Mouse (Mus musculus) liver, adult (tissue): ENCODE results near the gene Gm29797.

ENCODE experiments used
- GATA4 ChIP-seq: IDR thresholded peaks from 2 replicates; pipeline ENCODE4 v1.6.1; 2014; ENCODE audit warnings: mild to moderate bottlenecking, low read length; ENCODE audit not compliant: insufficient replicate concordance

Gene Gm29797

GRCm38 (mm10) chr2:181683381-181683780, 26.5 kb downstream of the Gm29797 start:
- no peak for TF ChIP-seq GATA4

DNA sequence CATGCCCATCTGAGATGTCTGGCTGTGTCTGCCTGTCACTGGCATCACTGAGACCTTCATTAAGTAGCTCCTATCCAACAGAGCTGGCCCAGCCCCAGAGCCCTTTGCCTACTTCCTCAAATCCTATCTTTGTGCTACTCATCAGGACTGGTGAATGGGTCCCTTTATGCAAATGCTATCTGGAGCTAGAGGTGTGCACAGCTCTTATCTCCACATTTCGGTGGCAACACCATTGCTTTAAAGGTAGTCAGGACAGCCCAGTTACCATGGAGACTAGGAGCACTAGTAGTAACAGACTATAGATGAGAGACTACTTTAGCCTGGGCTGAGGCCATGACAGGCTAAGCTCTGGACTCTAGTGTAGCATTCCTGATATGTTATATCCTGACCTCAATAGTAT, 27.9 kb downstream of the Gm29797 start:
- TF ChIP-seq GATA4: no peak

GRCm38 (mm10) chr2:181685686-181686085, 28.9 kb downstream of the Gm29797 start:
- no peak for TF ChIP-seq GATA4

GRCm38 (mm10) chr2:181687586-181687985, 30.8 kb downstream of the Gm29797 start:
- TF ChIP-seq GATA4: no peak

GRCm38 (mm10) chr2:181689466-181690160, 32.8 kb downstream of the Gm29797 start:
- no peak for TF ChIP-seq GATA4

DNA sequence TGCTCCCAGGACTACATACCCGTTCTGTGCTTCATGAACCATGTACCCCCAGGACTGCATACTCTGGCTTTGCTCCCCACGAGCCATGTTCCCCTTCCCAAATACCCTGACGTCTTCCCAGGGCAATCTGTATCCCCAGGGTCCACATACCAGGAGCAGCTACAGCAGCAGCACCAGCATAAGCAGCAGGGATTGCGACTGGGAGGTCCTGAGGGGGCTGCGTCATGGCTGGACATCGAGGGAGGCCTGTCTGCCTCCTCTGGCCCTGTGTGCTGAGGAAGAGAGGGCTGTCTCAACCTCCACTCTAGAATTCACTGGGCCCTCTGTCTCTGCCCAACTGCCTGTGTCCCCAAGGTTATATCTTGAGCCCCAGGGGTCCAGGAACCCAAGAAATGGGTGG, 34.2 kb downstream of the Gm29797 start:
- TF ChIP-seq GATA4: no peak

GRCm38 (mm10) chr2:181691571-181691970, 34.7 kb downstream of the Gm29797 start:
- no peak for TF ChIP-seq GATA4

DNA sequence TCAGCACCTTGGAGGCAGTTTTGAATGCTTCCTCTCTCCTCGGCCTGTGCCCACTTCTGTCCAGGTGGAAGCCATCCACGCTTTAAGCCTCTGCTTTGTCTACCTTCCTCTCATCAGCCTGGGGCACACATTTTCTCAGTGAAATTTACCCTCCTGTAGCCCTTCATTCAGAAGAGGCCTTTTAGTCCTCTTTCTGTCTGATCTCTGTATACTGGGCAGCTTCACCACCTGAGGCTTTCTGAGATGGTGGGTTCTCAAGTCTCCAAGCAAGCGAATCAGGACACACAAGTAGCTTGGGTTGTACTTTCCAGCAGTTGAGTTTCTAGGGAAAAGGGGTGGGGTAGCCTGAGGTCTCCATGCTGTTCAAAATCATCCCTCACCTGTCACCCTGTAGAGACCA, 35.5 kb downstream of the Gm29797 start:
- TF ChIP-seq GATA4: no peak

DNA sequence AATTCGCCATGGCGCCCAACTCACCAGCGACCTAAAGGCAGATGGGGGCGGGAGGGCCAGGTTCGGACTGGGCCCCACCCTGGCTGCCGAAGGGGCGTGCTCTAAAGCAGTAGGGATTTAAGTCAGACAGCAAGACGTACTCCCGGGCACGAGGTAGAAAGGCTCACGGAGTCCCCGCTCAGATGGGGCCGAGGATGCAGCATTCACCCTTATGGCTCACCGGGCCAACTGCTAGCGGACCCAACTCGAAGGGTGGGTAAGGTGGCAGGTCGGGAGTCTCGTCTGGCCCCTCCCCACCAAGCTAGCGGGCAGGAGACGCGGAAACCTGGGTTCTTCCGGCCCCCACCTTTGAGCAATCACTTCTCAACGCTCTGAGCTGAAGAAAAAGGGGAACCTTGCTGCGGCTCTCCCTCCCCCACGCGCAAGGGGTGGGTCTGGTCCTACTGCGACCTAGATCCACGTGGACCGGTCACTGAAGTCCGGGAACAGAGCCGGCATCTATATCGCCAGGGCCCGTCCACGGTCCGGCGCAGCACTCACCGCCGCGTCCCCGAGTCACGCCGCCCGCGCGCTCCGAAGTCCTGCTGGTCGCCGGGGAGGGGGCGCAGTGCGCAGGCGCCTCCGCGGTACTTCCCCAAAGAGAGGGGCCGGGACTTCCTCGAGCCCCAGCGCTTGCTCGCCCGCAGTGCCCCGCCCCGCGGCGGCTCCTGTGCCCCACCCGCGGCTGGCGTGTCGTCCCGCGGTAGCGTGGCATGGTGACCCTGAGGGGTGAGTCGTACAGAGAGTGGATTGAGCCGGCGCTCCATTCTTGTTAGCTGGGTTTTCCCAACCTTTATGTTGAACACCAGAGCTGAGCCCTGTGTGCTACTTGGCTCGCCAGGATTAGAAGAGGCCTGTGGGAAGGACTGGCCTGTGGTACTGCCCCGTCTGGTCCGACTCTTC, 36.8 kb downstream of the Gm29797 start, which contains the start of gene Rgs19:
Rgs19 (minus strand) TSS at position 639 of the 942 bp plus-strand sequence.
- TF ChIP-seq GATA4: no peak

- TF ChIP-seq GATA4: no peak
Observed at GRCm38 (mm10) chr2:181694581-181694980, 37.7 kb downstream of the Gm29797 start.

- TF ChIP-seq GATA4: no peak
Observed at GRCm38 (mm10) chr2:181695776-181696175, 38.9 kb downstream of the Gm29797 start.

- no peak for TF ChIP-seq GATA4
Observed at GRCm38 (mm10) chr2:181696801-181697420, 40.1 kb downstream of the Gm29797 start.

DNA sequence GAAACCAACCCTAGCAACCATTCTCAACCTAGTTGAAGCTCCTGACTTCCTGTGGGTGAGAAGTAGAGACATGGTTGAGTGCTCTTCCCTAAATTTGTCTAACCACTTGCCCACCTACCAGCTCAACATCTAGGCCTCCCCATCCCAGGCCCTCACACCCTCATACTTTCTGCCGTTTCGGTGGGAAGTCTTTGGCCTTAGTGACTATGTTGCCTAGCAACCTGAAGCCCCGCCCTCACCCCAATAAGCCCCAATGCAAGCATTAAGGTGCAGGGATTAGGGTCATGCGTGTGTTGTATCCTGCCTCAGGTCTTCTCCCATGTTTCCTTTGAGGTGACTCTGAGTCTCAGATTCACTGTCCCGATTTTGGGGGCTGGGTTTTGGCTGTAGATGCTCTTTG, 41.4 kb downstream of the Gm29797 start, which contains the start of gene Lkaaear1:
Lkaaear1 (minus strand) TSS at position 202 of the 400 bp plus-strand sequence.
- no peak for TF ChIP-seq GATA4

DNA sequence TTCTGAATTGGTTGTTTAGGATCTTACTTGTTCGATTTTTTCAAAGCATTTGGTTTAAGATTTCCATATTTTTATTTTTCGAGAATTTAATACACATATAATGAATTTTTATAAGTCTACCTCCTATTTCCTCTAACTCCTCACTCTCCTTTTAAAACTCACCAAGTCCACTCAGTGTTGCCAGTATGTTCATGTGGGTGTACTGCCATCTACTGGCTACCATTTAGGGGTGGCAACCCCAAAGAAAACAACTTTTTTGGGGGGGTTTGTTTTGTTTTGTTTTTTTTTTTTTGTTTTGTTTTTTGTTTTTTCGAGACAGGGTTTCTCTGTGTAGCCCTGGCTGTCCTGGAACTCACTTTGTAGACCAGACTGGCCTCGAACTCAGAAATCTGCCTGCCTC, 49.8 kb downstream of the Gm29797 start:
- no peak for TF ChIP-seq GATA4
